Mouse (Mus musculus) MEL (cell line): Measurements from ENCODE around the gene Crcp. TPM values are rescaled to one million over a fixed set of nuclear protein-coding genes. Genes with fewer than 3 reads are reported as not detected.

ENCODE experiments used
- DNase-seq: peaks from one replicate; pipeline ENCODE4 v3.0.0; 2011; ENCODE audit warnings: low read depth, low spot score
- H3K27ac ChIP-seq: 2 replicates; pipeline ENCODE4 v1.5.1; 2012; ENCODE audit warnings: low read depth, mild to moderate bottlenecking, control low read depth, low read length, moderate library complexity; ENCODE audit not compliant: control insufficient read depth
- H3K27me3 ChIP-seq, 2 experiments: fragments of 150-350 bp in 1 of 2; sonication (generic) in 1 of 2; 2 replicates each; pipeline ENCODE4 v1.6.1; 2012; ENCODE audit warnings: low read length in 2 of 2, mild to moderate bottlenecking in 2 of 2, improper control_type of control experiment in 1 of 2, moderate library complexity in 1 of 2; ENCODE audit not compliant: insufficient read depth in 2 of 2, control insufficient read depth in 1 of 2
- H3K36me3 ChIP-seq, 2 experiments: 2 replicates each; pipeline ENCODE4 v1.6.1; 2012 to 2014; ENCODE audit warnings: low read length in 2 of 2, improper control_type of control experiment in 1 of 2, inconsistent platforms in 1 of 2, mild to moderate bottlenecking in 1 of 2; ENCODE audit not compliant: insufficient read depth in 2 of 2, control insufficient read depth in 1 of 2
- H3K4me1 ChIP-seq, 2 experiments: fragments of 150-350 bp in 1 of 2; sonication (generic) in 1 of 2; 2 replicates each; pipeline ENCODE4 v1.6.1; 2012; ENCODE audit warnings: low read length in 2 of 2, improper control_type of control experiment in 1 of 2, mild to moderate bottlenecking in 1 of 2; ENCODE audit not compliant: insufficient read depth in 2 of 2, control insufficient read depth in 1 of 2
- H3K4me3 ChIP-seq, 2 experiments: fragments of 150-350 bp in 1 of 2; sonication (generic) in 1 of 2; 2 replicates each; pipeline ENCODE4 v1.5.1; 2012; ENCODE audit warnings: low read depth in 2 of 2, low read length in 2 of 2, mild to moderate bottlenecking in 2 of 2, moderate library complexity in 2 of 2, control low read depth in 1 of 2, improper control_type of control experiment in 1 of 2; ENCODE audit not compliant: control insufficient read depth in 1 of 2, insufficient read depth in 1 of 2
- H3K79me2 ChIP-seq: 2 replicates; pipeline ENCODE4 v1.6.1; 2012; ENCODE audit warnings: mild to moderate bottlenecking, low read length, moderate library complexity; ENCODE audit not compliant: control insufficient read depth, poor library complexity, insufficient read depth
- H3K9ac ChIP-seq: 2 replicates; pipeline ENCODE4 v1.6.1; 2012; ENCODE audit warnings: low read depth, mild to moderate bottlenecking, control low read depth, low read length, moderate library complexity; ENCODE audit not compliant: control insufficient read depth, poor library complexity, severe bottlenecking
- H3K9me3 ChIP-seq: fragments of 150-350 bp; sonication (generic); replicated peaks from 2 replicates; pipeline ENCODE4 v1.6.1; 2012; ENCODE audit warnings: mild to moderate bottlenecking, low read length, improper control_type of control experiment, moderate library complexity; ENCODE audit not compliant: insufficient read depth
- CTCF ChIP-seq, 3 experiments: IDR thresholded peaks in 2 of 3; conservative IDR thresholded peaks in 1 of 3; 2 replicates each; pipeline ENCODE4 v1.5.1; 2011 to 2012; ENCODE audit warnings: low read length in 3 of 3, low read depth in 2 of 3, mild to moderate bottlenecking in 2 of 3, improper control_type of control experiment in 1 of 3, inconsistent platforms in 1 of 3, mixed read lengths in 1 of 3, moderate library complexity in 1 of 3; ENCODE audit not compliant: control insufficient read depth in 1 of 3, insufficient read depth in 1 of 3, poor library complexity in 1 of 3, severe bottlenecking in 1 of 3
- EP300 ChIP-seq, 2 experiments: IDR thresholded peaks; 2 replicates each; pipeline ENCODE4 v1.6.1; 2011; ENCODE audit warnings: improper control_type of control experiment in 2 of 2, low read length in 2 of 2, low read depth in 1 of 2, mild to moderate bottlenecking in 1 of 2
- JUND ChIP-seq: IDR thresholded peaks from 2 replicates; pipeline ENCODE4 v1.6.1; 2011; ENCODE audit warnings: low read depth, mild to moderate bottlenecking, improper control_type of control experiment, low read length
- MAFK ChIP-seq: IDR thresholded peaks from 2 replicates; pipeline ENCODE4 v1.6.1; 2011; ENCODE audit warnings: low read depth, mild to moderate bottlenecking, low read length, improper control_type of control experiment, borderline replicate concordance
- MAZ ChIP-seq: IDR thresholded peaks from 2 replicates; pipeline ENCODE4 v1.6.1; 2012; ENCODE audit warnings: low read depth, mild to moderate bottlenecking, inconsistent platforms, low read length, improper control_type of control experiment
- MYC ChIP-seq: IDR thresholded peaks from 2 replicates; pipeline ENCODE4 v1.6.1; 2011; ENCODE audit warnings: low read depth, mild to moderate bottlenecking, low read length, improper control_type of control experiment, moderate library complexity
- NRF1 ChIP-seq: IDR thresholded peaks from 2 replicates; pipeline ENCODE4 v1.6.1; 2014; ENCODE audit warnings: low read depth, mild to moderate bottlenecking, inconsistent platforms, low read length, improper control_type of control experiment, moderate library complexity; ENCODE audit not compliant: poor library complexity, insufficient read depth, severe bottlenecking
- RAD21 ChIP-seq: IDR thresholded peaks from 2 replicates; pipeline ENCODE4 v1.6.1; 2011; ENCODE audit warnings: mild to moderate bottlenecking, low read depth, low read length, improper control_type of control experiment
- SIN3A ChIP-seq: IDR thresholded peaks from 2 replicates; pipeline ENCODE4 v1.6.1; 2012; ENCODE audit warnings: low read length, improper control_type of control experiment, inconsistent platforms
- SMC3 ChIP-seq: IDR thresholded peaks from 2 replicates; pipeline ENCODE4 v1.6.1; 2011; ENCODE audit warnings: low read depth, low read length, improper control_type of control experiment
- UBTF ChIP-seq: IDR thresholded peaks from 2 replicates; pipeline ENCODE4 v1.6.1; 2012; ENCODE audit warnings: low read depth, mild to moderate bottlenecking, inconsistent platforms, low read length, improper control_type of control experiment, moderate library complexity, borderline replicate concordance; ENCODE audit not compliant: insufficient read depth
- ZC3H11A ChIP-seq: IDR thresholded peaks from 2 replicates; pipeline ENCODE4 v1.6.1; 2012; ENCODE audit warnings: low read depth, mild to moderate bottlenecking, inconsistent platforms, low read length, improper control_type of control experiment
- ZKSCAN1 ChIP-seq: IDR thresholded peaks from 2 replicates; pipeline ENCODE4 v1.6.1; 2012; ENCODE audit warnings: low read depth, mild to moderate bottlenecking, inconsistent platforms, low read length, improper control_type of control experiment, moderate library complexity
- ZMIZ1 ChIP-seq: IDR thresholded peaks from 2 replicates; pipeline ENCODE4 v1.6.1; 2012; ENCODE audit warnings: low read depth, mild to moderate bottlenecking, inconsistent platforms, low read length, improper control_type of control experiment, moderate library complexity
- polyA plus RNA-seq, 2 experiments: library from polyadenylated mRNA; stranded (reverse) in 1 of 2; unstranded in 1 of 2; fragments of >175 nt in 1 of 2; fragments of >200 nt in 1 of 2; gene quantifications; 2 replicates each; pipeline versions ENCODE4 v1.2.1 to v1.2.4; 2012; ENCODE audit warnings: low replicate concordance in 2 of 2, low read depth in 1 of 2; ENCODE audit not compliant: insufficient read length in 2 of 2, insufficient read depth in 1 of 2, missing spikeins in 1 of 2
- total RNA-seq: library from RNA; depleted of rRNA; stranded (reverse); fragments of 300-350 nt; gene quantifications from 2 replicates; pipeline ENCODE4 v1.2.3, GENCODE M21; 2012

Crcp gene
- total and polyA plus RNA-seq, 3 experiments, result 56.2 to 69.6 TPM; not detected in 1

DNA sequence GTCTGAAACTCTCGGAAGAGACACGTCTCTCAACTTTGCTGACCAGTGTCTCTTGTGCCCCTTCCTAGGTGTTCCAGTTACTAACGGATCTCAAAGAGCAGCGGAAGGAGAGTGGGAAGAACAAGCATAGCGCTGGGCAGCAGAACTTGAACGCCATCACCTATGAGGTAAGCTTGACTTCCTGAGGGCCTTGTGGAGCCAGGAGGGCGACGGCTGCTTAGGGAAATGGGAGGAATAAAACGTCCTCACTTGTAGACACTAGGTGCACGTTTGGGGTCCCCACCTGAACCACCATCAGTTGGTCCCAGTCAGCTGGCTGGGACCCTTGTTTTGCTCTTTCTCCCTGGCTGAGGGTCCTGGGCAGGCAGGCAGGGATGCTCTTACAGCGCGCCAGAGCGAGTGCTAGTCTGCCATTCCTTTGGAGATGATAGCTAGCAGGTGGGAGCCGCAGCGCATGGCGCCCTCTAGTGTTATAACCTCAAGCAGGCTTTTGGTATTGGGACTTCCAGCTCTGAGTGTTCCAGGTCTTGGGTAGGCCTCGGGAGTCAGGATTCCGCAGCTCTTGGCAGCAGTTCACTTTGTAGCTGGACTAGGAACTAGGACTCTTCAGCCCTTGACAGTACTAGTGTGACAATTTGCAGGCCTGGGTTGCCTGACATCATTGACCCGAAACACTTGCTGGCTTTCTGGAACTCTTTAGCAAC is 8.8 kb downstream of the Crcp start:
- H3K4me3 ChIP-seq, result no peak overlapping the region
- H3K27ac ChIP-seq, result no peak overlapping the region
- no peaks in the 10 kb centered on the region for H3K9me3 ChIP-seq
- DNase-seq, result peak; percentile 73
- no peak for TF ChIP-seq MYC
- TF ChIP-seq SIN3A, result no peak
- TF ChIP-seq EP300 (IDR thresholded peaks at IDR 0.05; ENCODE audit: low read depth in 1 of 2, low read length in 2 of 2), result 0 out of 4 replicates have a peak, but pooled peaks of 1 of the 2 experiments have one; percentile 4
- peak; percentile 65 for TF ChIP-seq SMC3
- no peak for TF ChIP-seq ZKSCAN1
- no peak for TF ChIP-seq MAZ
- peak; percentile 47; the same call in 1 of the 2 replicates for TF ChIP-seq ZC3H11A
- TF ChIP-seq CTCF (IDR thresholded peaks at IDR 0.05 in 2 of 3, conservative IDR thresholded peaks at IDR 0.05 in 1 of 3; ENCODE audit: control insufficient read depth in 1 of 3, insufficient read depth in 1 of 3, low read depth in 2 of 3, low read length in 3 of 3, poor library complexity in 1 of 3, severe bottlenecking in 1 of 3), result peak; percentile 83 to 90 (median 86)
- no peak for TF ChIP-seq ZMIZ1
- no peak for TF ChIP-seq UBTF
- TF ChIP-seq JUND, result no peak
- peak; percentile 55 for TF ChIP-seq RAD21
- H3K79me2 ChIP-seq, result no peaks in the 10 kb centered on the region
- H3K4me1 ChIP-seq, result no peaks in the 10 kb centered on the region
- H3K36me3 ChIP-seq, result peaks cover 0 to 22% of the 10 kb centered on the region in 2 experiments; a peak in 3 of 4 replicates
- no peaks in the 10 kb centered on the region for H3K27me3 ChIP-seq
- no peak overlapping the region for H3K9ac ChIP-seq

GRCm38 (mm10) chr5:130040797-130041196 is 11.7 kb downstream of the Crcp start:
- no peaks in the 10 kb centered on the region for H3K9me3 ChIP-seq
- no peak overlapping the region for H3K27ac ChIP-seq
- H3K36me3 ChIP-seq, result peaks cover 0 to 24% of the 10 kb centered on the region in 2 experiments; a peak in 2 of 4 replicates
- H3K4me3 ChIP-seq, result no peak overlapping the region
- no peaks in the 10 kb centered on the region for H3K27me3 ChIP-seq
- H3K9ac ChIP-seq, result no peak overlapping the region
- no peaks in the 10 kb centered on the region for H3K79me2 ChIP-seq
- TF ChIP-seq SMC3, result no peak
- no peak for TF ChIP-seq MAFK
- no peak for TF ChIP-seq NRF1
- DNase-seq, result no peak
- H3K4me1 ChIP-seq, result no peaks in the 10 kb centered on the region
